Mouse (Mus musculus) c-Kit-positive CD71-positive TER-119-positive erythroid progenitor cells, embryonic 14.5 days (primary cell): Measurements from ENCODE around the gene Cep63.

Experiments
- DNase-seq: peaks from one replicate; pipeline ENCODE4 v3.0.0-alpha.2; 2013; ENCODE audit warnings: low spot score

The Cep63 gene

DNA sequence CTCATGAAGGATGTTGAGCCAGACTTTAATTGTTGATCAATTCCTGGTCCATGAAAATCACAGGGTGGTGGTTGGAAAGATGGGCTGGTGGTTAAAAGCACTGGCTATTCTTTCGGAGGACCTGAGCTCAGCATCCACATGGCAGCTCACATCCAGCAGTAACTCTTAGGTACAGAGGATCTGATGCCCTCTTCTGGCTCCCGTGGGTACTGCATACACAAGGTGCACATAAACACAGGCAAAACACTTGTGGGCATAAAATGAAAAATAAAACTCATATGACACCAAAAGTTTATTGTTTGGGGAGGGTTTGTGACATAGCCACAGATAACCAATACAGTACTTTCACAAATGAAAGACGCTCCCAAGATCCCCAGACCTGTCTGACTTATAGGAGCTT, 67.9 kb downstream of the Cep63 start:
- no peak for DNase-seq

DNA sequence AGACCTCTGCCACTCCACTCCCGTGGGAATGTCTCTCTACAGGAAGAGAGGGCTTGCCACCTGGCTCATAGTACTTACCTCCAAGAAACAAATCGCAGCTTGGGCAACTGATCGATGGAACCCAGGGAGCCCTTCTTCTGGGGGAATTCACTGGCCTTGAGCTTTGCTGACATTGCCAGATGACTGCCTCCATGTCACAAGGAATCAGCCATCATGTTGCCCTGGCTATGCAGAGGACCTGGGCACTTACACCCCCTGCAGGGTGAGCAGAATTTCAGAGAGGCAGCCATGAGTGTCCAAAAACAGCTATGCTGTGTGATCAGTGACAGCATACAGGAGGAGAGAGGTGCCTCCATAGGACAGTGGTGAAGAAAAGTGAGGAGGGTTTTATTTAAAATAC, 72.6 kb downstream of the Cep63 start:
- no peak for DNase-seq

DNA sequence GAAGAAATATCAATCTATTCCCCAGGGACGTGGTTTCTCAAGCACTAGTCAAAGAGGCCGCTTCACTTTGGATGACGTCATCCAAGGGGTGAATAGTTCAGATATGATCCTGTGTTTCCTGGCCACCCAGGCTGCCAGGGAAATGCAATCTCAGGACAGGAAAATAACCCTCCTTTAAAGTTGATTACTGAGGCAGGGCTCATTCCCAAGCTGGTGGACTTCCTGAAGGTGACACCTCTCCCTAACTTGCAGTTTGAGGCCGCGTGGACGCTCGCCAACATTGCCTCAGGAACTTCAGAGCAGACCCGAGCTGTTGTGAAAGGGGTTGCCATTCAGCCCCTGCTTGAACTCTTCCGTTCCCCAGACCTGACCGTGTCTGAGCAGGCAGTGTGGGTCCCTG, 74.6 kb downstream of the Cep63 start:
- DNase-seq, result no peak

DNA sequence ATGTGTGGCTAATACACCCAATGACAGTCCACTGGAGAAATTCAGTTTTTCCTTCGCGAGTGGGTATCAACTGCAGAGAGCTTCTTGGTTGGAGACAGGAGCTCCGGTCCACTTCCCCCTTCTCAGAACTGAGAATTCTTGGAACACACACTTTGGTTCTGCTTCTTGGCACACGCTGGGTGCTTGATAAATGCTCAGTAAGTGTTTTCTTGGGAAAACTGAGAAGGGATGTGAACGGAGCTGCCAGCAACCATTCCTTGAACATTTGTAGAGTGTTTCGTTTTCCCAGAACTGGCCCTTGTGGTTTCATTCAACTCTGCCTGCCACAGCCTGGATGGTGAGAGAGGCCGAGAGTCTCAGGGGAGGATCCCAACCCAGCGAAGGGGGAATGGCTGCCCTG, 77.1 kb downstream of the Cep63 start:
- DNase-seq, result no peak

DNA sequence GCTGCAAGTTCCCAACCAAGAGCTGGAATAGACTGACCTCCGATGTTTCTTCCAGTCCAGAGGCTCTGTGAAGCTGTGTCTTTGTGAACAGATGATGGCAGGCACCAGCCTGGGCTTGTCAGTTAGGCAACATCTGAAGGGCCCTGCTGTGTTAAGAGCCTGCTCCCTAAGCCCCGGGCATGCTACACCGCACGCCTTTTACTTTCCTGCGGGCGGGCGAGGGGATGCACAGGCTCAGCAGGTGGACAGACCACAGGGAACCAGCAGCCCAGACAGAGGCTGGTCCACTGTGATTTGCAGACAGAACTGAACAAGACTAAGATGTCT, 79.3 kb downstream of the Cep63 start:
- DNase-seq, result no peak

DNA sequence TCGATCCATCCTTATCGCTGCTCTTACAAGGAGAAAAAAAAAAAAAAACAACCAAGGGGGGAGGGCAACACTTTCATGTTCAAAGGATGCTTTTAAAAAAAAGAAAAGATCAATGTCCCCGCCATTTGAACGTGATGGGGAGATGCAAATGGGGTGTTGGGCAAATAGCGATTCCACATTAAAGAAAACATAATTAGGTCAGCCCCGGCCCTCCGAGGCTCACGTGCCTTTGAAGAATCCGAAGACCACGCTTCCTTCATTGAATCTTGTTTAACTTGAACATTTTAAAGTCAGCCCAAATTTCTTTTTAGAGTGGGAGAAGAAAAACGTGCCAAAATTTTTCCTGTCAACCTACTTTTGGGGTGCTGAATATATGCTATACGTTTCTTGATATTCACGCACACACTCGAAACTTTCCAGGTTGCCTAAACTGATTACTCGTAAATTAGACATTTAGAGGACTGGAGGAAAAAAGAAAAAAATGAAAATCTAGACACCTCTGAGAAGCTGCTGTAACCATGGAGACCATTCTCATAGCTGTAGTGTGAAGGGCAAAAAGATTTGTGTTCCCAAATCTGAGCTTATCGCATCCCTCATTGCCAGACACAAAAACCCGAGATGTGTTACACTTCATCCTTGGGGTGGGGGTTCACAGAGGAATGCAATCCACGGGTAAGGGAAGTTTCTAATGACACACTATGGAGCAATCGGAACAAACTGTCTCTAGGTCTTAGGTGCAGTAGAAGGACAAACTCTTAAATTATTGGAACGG, 79.9 kb downstream of the Cep63 start:
- no peak for DNase-seq

DNA sequence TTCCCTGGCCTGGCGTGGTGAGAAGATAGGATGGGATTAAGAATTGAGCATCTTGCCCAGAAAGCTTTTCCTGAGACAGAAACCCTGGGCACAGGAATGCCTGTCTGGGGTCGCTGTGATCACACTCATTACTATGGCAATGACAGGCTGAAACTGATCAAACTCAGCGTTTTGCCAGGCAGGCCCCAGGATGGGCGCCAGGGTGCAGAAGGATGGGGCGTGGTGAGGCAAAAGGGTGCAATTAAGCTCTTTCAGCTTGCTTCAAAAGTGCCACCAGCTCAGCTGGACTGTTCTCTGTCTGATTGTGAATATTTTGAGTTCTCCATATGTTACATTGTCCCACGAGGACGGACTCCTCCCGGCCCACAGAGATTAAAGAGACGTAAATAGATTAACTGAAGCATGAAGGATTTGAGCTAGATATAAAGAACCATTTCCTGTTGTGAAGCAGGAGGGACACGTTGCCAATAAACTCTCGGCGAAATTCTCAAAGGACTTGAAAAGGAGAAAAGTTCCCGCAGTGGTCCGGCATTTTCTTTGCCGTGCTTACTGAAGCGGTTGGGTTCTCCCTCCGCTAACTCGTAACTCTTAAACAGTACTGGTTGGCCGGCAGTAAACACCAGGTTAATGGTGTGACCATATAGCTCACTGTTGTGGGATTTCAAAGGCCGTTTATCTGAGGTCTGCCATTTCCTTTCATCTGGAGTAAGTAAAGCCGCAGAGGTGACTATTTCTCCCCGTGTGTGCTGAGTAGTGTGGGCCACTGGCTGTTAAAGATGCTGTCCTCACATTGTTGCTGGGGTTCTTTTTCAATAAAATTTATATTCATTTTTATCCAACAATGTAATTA, 80.7 kb downstream of the Cep63 start:
- no peak for DNase-seq

DNA sequence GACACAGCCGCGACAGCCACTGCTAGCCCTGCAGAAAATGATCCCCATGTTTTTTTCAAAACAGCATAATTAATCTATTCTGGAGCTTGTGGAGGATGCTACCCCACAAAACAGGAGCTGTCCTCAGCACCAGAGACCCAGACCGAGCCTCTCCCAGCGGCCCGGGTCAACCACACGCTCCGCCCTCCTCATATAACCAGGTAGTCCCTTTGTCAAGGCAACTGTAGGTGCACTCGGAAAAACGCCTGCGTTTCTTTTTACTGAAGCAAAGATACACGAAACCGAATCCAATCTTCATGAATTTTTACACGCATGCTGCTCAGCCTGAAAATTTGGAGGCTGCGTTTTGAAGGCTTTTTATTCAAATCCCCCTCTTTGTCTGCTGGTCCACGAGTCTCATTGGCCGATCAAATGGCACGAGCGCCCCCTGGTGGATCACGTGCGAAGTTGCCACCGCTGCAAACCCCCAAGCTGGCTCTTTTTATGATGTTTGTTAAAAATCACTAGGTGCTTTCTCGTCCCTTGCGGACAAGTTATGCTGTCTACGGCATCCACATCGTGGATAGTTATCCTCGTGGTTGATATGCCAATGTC, 81.5 kb downstream of the Cep63 start:
- DNase-seq, result peak; percentile 55

DNA sequence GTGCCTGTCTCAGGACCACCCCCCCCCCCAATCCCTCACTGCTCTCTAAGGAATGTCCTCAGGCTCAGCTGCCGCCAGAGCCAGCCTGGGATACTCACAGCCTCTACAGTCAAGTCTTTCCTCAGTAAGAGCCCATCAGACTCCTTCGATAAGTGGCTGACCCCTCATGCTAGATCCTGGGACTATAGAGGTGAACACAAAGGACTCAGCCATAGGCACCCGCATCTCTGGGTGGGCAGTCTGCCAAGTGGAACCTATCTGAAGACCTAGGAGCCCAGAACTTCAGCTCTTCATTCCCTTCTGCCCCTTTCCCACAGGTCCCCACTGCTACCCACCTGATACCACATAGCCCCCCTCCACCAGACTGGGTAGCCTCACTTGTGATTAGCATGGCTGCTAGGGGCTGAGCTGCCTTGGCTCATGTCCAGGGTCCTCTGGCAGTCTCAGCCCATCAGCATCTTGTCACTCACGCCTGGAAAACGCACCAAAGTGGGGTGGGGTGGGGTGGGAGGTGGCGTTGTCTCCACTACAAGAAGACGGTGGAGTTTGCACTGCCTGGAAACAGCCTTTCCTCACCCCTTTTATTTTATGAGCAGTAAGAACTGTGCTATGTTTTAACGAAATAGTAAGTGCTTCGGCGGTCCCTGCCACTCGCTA, 82.1 kb downstream of the Cep63 start:
- DNase-seq, result no peak

DNA sequence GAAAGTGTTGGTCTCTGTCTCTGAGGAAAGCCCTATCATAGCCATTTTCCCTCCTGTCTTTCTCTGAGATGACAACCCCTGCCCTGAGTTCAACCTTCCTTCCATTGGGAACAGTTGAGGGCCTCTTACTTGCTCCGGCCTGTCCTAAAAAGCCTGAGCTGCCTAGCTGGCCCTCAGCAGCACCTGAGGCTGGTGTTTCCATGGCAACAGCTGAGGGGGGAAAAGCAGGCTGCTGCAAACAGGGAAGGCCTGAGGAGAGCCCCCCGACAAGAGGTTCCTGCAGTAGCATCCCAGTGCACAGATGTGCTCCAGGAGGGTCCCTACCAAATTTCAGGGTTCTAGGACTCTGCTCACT, 82.6 kb downstream of the Cep63 start:
- DNase-seq, result no peak

DNA sequence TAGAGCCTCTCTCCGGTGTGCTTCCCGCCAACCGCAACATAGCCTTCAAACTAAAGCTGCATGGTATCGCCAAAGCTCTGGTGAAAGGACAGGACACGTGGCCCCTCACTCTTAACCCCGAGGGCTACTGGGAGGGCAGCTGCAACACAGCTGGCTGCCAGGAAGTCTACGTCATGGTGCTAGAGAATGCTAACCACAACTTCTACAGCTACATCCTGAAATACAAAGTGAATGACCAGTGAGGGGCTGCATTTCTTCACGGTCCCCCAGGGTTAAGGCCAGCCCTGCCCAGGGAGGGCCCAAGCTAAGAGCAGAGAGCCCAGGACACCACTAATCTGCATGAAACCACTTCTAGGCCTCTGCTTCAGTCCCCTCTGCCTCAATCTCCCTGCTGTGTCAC, 83.8 kb downstream of the Cep63 start:
- no peak for DNase-seq

DNA sequence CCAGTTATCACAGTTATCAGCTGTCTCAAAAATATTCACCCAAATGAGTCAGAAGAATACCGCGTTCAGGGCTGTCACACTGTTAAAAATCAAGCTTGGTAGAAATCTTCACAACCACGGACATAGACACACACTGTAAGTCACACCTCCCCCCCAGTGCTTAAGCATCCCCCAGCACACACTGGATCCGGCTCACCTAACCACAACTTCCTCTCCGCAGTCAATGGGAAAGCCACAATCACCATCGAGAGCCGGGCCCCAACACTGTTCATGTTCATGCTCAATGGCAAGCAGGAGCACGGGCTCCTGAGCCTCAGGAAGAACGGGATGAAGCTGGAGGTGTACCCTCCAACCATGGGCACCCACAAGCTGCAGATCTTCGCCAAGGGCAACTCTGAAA, 84.7 kb downstream of the Cep63 start:
- DNase-seq, result no peak

DNA sequence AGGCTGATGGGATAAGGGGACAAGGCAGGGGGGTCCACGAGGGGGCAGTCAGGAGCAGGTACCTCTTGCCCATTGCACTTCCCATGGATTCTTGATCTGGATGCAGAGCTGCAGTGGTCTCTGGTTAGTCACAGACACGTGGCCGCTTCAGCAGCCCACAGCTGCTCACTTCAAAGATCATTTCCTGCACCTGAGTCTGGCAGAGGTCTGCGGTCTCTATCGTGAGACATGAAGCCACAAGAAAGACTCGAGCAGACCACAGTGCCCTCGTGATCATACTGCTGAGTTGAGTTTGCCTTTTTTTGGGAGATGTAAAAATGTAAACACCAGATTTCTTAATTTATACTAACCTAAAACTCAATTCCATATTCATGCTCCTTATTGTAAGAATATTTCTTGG, 86.6 kb downstream of the Cep63 start:
- no peak for DNase-seq

DNA sequence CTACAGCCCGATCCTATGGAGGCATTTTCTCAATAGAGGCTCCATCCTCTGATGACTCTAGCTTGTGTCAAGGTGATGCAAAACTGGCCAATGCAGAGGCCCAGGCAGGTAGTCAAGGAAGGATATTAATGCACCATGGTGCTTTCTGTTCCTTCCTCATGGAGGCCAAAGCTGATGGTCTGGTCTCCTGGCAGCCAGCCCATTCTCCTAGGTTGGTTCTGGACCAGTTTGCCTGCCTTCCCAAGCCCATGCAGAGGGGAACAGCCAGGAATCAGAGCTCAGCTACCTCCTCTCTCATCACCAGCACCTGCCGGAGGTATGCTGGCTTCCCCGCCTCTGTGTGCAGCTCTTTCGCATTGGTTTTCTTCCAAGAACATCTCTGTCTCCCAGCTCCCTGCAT, 89.4 kb downstream of the Cep63 start:
- DNase-seq, result no peak
